9 mouse cellular contexts compared by ENCODE assay signal in the genomic region with DNA sequence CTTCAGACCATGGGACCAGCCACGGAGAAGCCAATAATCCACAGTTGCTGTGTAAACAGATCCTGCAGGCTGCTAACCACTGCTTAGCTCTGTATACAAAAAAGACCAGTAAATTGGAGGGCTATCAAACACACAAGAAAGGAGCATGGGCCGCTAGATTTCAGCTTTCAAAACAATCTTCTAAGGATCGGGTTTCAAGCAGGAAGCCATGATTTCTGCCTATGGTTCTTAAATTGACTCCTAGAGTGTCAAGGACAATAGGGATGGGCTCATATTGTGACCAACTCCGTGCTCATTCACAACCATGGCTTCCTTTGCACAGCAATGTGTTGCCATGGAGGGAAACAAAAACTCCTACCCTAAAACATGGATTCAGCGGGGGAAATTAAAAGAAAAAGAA. TPM values are rescaled to one million over a fixed set of nuclear protein-coding genes. Genes with fewer than 3 reads are reported as not detected.
DNase-seq lines count a peak whose midpoint lies in the region; ATAC-seq lines count a peak whose summit lies in the region.
"Had no signal": no experiment of that assay in that cellular context is flagged by ENCODE, and none has a peak within 500 bp of the region (broad histone marks: within the 10 kb centered on the region; RNA-seq: fewer than 3 reads in every experiment).

No protein-coding gene starts in this region.

- intact Hi-C loops in heart, postnatal 25 days (cut with DNase I): no loop called here
- intact Hi-C loops in left cerebral cortex, postnatal 4 days (cut with DNase I): no loop called here

- ATAC-seq in heart, embryonic 14.5 days (ENCODE audit: insufficient number of reproducible peaks, insufficient read depth, low FRiP score, low read depth): no peak
- ATAC-seq in forebrain, embryonic 14.5 days: no peak

- peaks cover 9% of the 10 kb centered on the region; the same call in 1 of the 2 replicates for H3K36me3 ChIP-seq in heart, embryonic 14.5 days (ENCODE audit: control insufficient read depth, insufficient read depth, low read length)
- H3K36me3 ChIP-seq in forebrain, embryonic 14.5 days (ENCODE audit: control insufficient read depth, insufficient read depth, low read length): peaks cover 14% of the 10 kb centered on the region
- H3K36me3 ChIP-seq in macrophage (ENCODE audit: inconsistent target): peaks cover 6% of the 10 kb centered on the region; the same call in 1 of the 2 replicates

- H3K9me3 ChIP-seq in heart, embryonic 14.5 days (ENCODE audit: control insufficient read depth, low read length): no peaks in the 10 kb centered on the region
- no peaks in the 10 kb centered on the region for H3K9me3 ChIP-seq in forebrain, embryonic 14.5 days (replicated peaks; ENCODE audit: control insufficient read depth, low read length)

- WGBS in heart, embryonic 14.5 days: 38% methylated on average over 5 of the region's 5 CpGs
- 2% methylated on average over 5 of the region's 5 CpGs for WGBS in forebrain, embryonic 14.5 days
- 66% methylated on average over 5 of the region's 5 CpGs for WGBS in macrophage (ENCODE audit: missing documents)

- H3K79me2 ChIP-seq in macrophage (ENCODE audit: inconsistent target): peaks cover 45% of the 10 kb centered on the region

- no peak overlapping the region for H3K27ac ChIP-seq in heart, embryonic 14.5 days (replicated peaks in 1 of 2; ENCODE audit: control insufficient read depth in 1 of 2, insufficient read depth in 1 of 2, low read depth in 2 of 2, low read length in 2 of 2)
- peak overlapping the region; percentile 76 for H3K27ac ChIP-seq in forebrain, embryonic 14.5 days (ENCODE audit: low read depth, low read length)
- H3K27ac ChIP-seq in macrophage: peak overlapping the region; percentile 78; the same call in 1 of the 2 replicates

- H3K4me1 ChIP-seq in heart, embryonic 14.5 days (ENCODE audit: control insufficient read depth in 2 of 2, insufficient read depth in 2 of 2, low read length in 2 of 2): peaks cover 7 to 16% of the 10 kb centered on the region in 2 experiments; a peak in 2 of 4 replicates
- H3K4me1 ChIP-seq in forebrain, embryonic 14.5 days (ENCODE audit: control insufficient read depth, insufficient read depth, low read length): peaks cover 18% of the 10 kb centered on the region

- H3K9ac ChIP-seq in heart, embryonic 14.5 days (ENCODE audit: low read length): no peak overlapping the region
- H3K9ac ChIP-seq in forebrain, embryonic 14.5 days (ENCODE audit: low read length): peak overlapping the region; percentile 99

- H3K4me2 ChIP-seq in heart, embryonic 14.5 days (ENCODE audit: low read length): peak overlapping the region; percentile 93
- peak overlapping the region; percentile 74 for H3K4me2 ChIP-seq in forebrain, embryonic 14.5 days (ENCODE audit: low read length)

- no peaks in the 10 kb centered on the region for H3K27me3 ChIP-seq in heart, embryonic 14.5 days (ENCODE audit: control insufficient read depth, insufficient read depth, low read length)
- no peaks in the 10 kb centered on the region for H3K27me3 ChIP-seq in forebrain, embryonic 14.5 days (replicated peaks; ENCODE audit: control insufficient read depth, insufficient read depth, low read length)

- H3K4me3 ChIP-seq in heart, embryonic 14.5 days (ENCODE audit: control insufficient read depth in 1 of 2, insufficient read depth in 1 of 2, low read depth in 1 of 2, low read length in 2 of 2): peak overlapping the region; percentile 14 to 88; a peak in 3 of 4 replicates
- peak overlapping the region; percentile 94 for H3K4me3 ChIP-seq in forebrain, embryonic 14.5 days (ENCODE audit: low read depth, low read length)
- peak overlapping the region; percentile 89 for H3K4me3 ChIP-seq in macrophage (ENCODE audit: inconsistent target)

- no peak for DNase-seq in heart, postnatal 25 days (ENCODE audit: low spot score)
- DNase-seq in NIH3T3 (ENCODE audit: low read depth): peak; percentile 29
- DNase-seq in forebrain, embryonic 14.5 days (ENCODE audit: low spot score): peak; percentile 37
- no peak for DNase-seq in ovary, postnatal 14 days (ENCODE audit: low spot score)
- no peak for DNase-seq in cerebellum, postnatal 25 days
- DNase-seq in left cerebral cortex, postnatal 4 days: no peak
- DNase-seq: gastrocnemius, postnatal 10 days had no signal

RNA-seq across cellular contexts. Expression of a gene that starts 3.1 kb away (rescaled TPM):
- 3.1 and 4.4 TPM in 2 replicates for polyA plus RNA-seq in heart, embryonic 14.5 days (2014; fragmentation: Nextera tagmentation; extraction: Ambion mirVana)
- total RNA-seq in heart, postnatal 25 days (2021): 1 to 10 TPM; 6.4 to 6.9 TPM
- polyA plus RNA-seq in forebrain, embryonic 14.5 days (2014; fragmentation: Nextera tagmentation; extraction: Ambion mirVana): 16.3 and 17.4 TPM in 2 replicates
- total RNA-seq in macrophage (2018; cell fraction: chromatin; rRNA removed): 10 to 100 TPM in 21 of 26 experiments, 1 to 10 TPM in 5; 3.9 to 83.4 (median 17.6) TPM
- 100 to 1,000 TPM in 12 of 26 experiments, 10 to 100 TPM in 14; 18.4 to 151 (median 66.3) TPM for total RNA-seq in macrophage (2018; cell fraction: cytosol; rRNA removed)
- 100 to 1,000 TPM in 2 of 26 experiments, 10 to 100 TPM in 24; 16.3 to 139 (median 40.4) TPM for total RNA-seq in macrophage (2018; cell fraction: nucleus; rRNA removed)
- 67.7 to 91.1 TPM (median 76.1 TPM) in 3 replicates for polyA plus RNA-seq in macrophage (2018)
- 10 to 100 TPM; 82.8 to 83.3 TPM for total RNA-seq in left cerebral cortex, postnatal 4 days (2021)

Comparison
In these comparisons a context has a peak if more than half of its experiments do, and no peak if none do; other contexts are left out.
1. H3K27ac ChIP-seq: peak in forebrain, embryonic 14.5 days (single experiment) and macrophage (single experiment); none in heart, embryonic 14.5 days (0 of 2).
2. DNase-seq: peak in NIH3T3 (single experiment) and forebrain, embryonic 14.5 days (single experiment); none in heart, postnatal 25 days (single experiment), ovary, postnatal 14 days (single experiment), cerebellum, postnatal 25 days (0 of 2) and left cerebral cortex, postnatal 4 days (single experiment).
3. Peak in every context shown above with its lines, with median percentiles within 50 percentile points of each other: H3K4me3 ChIP-seq.